Mouse (Mus musculus): ENCODE measurements around the gene Fuca1. TPM values are rescaled to one million over a fixed set of nuclear protein-coding genes. Genes with fewer than 3 reads are reported as not detected.

Fuca1 gene
- polyA plus RNA-seq (2012; rRNA removed), result 85.7 and 85.9 TPM in 2 replicates

DNA sequence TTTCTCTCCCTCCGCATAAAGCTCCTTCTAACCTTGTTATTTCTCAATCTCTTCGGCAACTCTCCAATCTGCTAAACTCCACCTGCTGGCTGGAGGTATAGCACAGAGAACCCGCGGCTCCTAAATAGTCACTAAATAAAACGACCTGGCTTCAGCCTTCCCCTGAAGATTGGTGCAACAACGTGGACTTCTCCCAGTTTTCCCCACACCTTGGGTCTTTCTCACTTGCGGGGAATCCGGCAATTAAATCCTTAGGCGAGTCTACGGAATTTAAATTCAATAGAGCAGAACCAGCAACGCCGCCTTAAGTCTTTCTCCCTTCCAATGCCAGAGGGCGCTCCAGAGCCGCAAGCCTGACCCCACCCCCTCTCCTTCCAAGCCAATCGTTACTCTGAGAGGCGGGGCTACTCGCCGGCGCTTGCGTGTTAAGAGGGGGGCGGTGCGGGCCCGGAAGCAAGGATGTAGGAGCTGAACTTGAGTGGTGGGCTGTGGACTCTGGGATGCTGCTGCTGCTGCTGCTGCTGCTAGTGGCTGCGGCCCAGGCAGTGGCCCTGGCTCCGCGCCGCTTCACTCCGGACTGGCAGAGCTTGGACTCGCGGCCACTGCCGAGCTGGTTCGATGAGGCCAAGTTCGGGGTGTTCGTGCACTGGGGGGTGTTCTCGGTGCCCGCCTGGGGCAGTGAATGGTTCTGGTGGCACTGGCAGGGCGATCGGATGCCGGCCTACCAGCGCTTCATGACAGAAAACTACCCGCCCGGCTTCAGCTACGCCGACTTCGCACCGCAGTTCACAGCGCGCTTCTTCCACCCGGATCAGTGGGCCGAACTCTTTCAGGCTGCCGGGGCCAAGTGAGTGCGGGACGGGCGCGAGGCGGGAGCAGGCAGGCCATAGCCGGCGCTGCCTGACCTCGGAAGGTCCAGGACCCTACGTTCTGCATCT is at the start of gene Fuca1:
Gene Fuca1, plus strand, starts transcription at position 432 of the 938 bp plus-strand sequence.

DNA sequence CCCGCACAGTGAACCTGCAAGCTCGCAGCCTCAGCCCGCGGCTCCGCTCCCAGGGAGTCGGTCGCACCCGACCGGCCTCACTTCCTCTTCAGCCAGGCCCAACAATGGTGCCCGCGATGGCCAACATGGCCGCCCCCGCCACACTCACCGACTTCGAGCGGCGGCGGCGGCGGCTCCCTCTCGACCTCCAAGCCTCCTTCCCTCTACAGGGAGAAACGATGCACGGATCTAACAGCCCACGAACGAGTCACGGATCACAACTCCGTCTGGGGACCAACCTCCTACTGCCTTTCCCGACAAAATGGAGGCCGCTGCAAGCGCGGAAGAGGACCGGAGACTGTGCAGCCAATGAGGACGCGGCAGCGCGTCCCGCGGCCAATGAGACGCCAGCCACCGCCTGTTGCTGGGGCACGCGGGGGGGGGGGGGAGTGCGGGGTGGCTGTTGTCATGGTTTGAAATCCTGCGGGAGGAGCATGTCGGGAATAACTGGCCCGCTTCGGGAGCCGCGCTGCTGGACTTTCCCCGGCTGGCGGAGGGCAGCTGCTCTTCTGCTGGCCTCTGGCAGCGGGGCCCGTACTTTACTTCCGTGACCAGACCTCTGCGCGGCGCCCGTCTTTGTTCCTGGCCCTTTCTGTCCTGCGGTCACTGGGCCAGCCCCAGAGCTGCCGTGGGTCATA is 46.9 kb upstream of the Fuca1 start, which contains the start of gene Pnrc2:
Gene Pnrc2, minus strand, starts transcription at position 325 of the 677 bp plus-strand sequence.

DNA sequence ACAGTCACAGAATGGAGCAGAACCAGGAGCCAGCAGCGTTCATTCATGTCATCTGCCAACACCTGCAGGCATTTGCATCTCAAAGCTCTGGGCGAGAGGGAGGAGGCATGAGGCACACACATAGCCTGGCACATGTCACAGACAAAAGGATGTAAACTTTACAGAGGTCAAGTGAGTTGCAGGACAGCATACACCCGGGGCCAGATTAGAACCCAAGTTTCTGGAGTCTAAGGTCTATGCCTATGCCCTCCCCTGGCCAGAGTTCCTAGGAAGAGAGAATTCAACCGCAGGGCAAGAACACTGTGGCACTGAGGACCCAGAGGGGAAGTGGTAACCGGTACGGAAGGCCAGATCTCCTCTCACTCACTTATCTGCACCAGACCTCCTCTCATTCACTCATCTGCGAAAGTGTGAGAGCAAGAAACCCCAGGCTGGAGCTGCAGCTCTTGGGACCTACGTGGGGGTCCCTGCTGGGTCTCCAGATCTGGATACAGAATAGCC is 25.4 kb upstream of the Fuca1 start, which contains the start of gene Cnr2:
Gene Cnr2, plus strand, starts transcription at position 324 of the 501 bp plus-strand sequence.

GRCm38 (mm10) chr4:135946278-135946658 is 25.7 kb downstream of the Fuca1 start, which contains the start of gene Hmgcl:
TSS of gene Hmgcl (plus strand) at chr4:135946448.

GRCm38 (mm10) chr4:135963457-135964193 is 43.1 kb downstream of the Fuca1 start, which contains the start of gene Gale:
TSS of gene Gale (plus strand) at chr4:135963727.

GRCm38 (mm10) chr4:135972556-135972906 is 52.0 kb downstream of the Fuca1 start, which contains the start of gene Lypla2:
TSS of gene Lypla2 (minus strand) at chr4:135972626.

DNA sequence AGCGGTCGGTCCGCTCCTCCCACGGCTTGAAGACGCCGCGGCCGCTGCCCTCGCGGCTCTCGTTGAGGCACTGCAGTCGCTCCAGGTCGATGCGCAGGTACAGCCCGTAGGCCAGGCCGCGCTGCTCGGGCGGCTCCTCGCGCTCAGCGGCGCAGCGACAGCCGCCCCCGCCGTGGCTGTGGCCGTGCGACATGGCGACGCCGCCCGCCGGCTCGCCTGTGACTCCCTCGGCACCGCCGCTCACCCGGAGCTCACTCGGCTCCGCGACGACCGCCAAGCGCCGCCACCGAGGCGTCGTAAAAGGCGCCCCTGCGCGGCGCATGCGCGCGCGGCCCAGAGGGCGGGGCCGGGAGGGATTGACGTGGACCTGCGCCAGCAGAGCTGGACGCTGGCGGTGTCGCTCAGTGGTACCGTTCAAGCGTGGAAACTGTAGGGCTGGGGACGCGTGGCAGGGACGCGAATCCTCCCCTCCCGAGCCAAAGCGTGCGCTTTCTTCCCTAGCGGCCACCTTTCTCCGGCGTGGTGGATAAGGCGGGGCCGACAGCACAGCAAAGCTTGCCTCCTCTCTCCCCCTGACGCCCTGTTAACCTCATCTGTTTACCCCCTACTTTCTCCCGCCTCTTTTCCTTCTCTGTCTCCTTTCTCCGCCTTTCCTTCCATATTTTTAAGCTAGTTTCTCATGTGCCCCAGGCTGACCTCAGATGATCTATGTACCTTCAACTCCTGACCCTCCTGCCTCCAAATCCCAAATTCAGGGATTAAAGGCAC is 66.6 kb downstream of the Fuca1 start, which contains the start of gene Pithd1:
Gene Pithd1, minus strand, starts transcription at position 322 of the 768 bp plus-strand sequence.

Other genes with a start within 250 kb of the Fuca1 start
- gene Ifnlr1, start 234.4 kb upstream of the Fuca1 start, polyA plus RNA-seq (2012; rRNA removed), result 1.4 and 1.6 TPM in 2 replicates
- gene Il22ra1, start 192.6 kb upstream of the Fuca1 start, polyA plus RNA-seq (2012; rRNA removed), result 3.4 and 4.2 TPM in 2 replicates
- gene Myom3, start 161.0 kb upstream of the Fuca1 start, polyA plus RNA-seq (2012; rRNA removed), result 0.13 and 0.17 TPM in 2 replicates
- gene Srsf10, start 65.0 kb upstream of the Fuca1 start, polyA plus RNA-seq (2012; rRNA removed), result 141 and 143 TPM in 2 replicates
- gene Pnrc2, start 46.9 kb upstream of the Fuca1 start, polyA plus RNA-seq (2012; rRNA removed), result 9.1 and 11.2 TPM in 2 replicates
- gene Cnr2, start 25.3 kb upstream of the Fuca1 start, polyA plus RNA-seq (2012; rRNA removed), result 0.56 and 0.78 TPM in 2 replicates
- 41.1 and 43.3 TPM in 2 replicates for gene Hmgcl, start 25.7 kb downstream of the Fuca1 start, polyA plus RNA-seq (2012; rRNA removed)
- 28.5 and 30.1 TPM in 2 replicates for gene Gale, start 43.0 kb downstream of the Fuca1 start, polyA plus RNA-seq (2012; rRNA removed)
- 120 and 136 TPM in 2 replicates for gene Lypla2, start 51.9 kb downstream of the Fuca1 start, polyA plus RNA-seq (2012; rRNA removed)
- gene Pithd1, start 66.5 kb downstream of the Fuca1 start, polyA plus RNA-seq (2012; rRNA removed), result 71.2 and 117 TPM in 2 replicates
- gene Eloa, start 101.0 kb downstream of the Fuca1 start, polyA plus RNA-seq (2012; rRNA removed), result 8.3 and 9.8 TPM in 2 replicates
- gene Rpl11, start 132.7 kb downstream of the Fuca1 start, polyA plus RNA-seq (2012; rRNA removed), result 339 and 546 TPM in 2 replicates
- 569 and 609 TPM in 2 replicates for gene Id3, start 222.8 kb downstream of the Fuca1 start, polyA plus RNA-seq (2012; rRNA removed)

All from ovary, adult 2 months (tissue).